Mouse (Mus musculus): ENCODE measurements at regions not wholly inside any gene's neighbourhood (a gene's known extent, or its start where the extent isn't known, plus 50 kb on each side); places are given as distances from the start of the nearest gene placed in this dataset.
A peak's percentile ranks its signal among the peaks of the same experiment; 100 is the strongest.

DNA sequence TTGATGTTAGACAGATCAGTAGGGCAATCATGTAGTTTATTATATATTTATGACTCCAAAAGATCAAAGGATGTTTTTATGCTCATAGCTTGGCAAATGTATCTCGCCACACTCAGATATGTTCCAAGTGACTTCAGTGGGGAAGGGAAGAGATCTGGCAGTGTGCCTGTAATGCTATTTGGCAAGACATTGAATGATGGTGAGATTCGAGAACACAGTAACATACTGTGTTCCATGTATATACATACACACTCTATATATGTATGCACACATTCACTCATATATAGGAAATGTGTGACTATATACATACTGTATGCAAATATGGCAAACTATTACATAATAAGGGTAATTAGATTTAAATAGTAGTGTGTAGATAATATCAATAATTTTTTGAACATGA is 577.3 kb upstream of the Arrdc4 start:
- DNase-seq (ENCODE audit: low read depth) = no peak

DNA sequence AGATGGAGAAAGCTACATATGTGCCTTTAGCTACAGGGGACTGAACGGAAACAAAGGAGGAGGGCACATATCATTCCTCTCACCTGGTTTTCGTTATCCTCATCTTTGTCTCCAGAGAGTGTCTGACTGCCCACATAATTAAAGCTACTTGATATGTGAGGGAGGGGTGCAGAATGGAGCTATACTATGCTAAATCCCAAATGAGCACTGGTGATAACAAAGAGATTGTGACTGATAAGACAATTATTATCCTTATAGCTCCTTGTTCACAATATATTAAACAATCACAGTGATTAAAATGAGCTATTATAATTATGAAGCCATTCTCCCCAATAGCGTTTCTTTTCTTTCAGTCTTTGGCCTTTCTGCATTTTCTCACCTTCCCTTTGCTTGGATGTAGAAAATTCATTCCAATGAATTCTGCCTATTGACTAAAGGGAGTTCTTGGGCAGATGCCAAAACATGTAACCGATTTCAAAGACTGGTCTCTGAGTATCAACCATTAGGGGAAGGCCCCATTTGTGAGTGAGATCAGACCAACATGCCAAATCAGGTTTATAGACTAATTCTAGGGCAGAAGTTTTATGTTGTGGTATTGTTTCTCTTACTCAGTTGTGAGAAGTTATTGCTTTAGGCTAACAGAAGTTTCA is 528.1 kb upstream of the Arrdc4 start:
- no peak for DNase-seq (ENCODE audit: low read depth)

DNA sequence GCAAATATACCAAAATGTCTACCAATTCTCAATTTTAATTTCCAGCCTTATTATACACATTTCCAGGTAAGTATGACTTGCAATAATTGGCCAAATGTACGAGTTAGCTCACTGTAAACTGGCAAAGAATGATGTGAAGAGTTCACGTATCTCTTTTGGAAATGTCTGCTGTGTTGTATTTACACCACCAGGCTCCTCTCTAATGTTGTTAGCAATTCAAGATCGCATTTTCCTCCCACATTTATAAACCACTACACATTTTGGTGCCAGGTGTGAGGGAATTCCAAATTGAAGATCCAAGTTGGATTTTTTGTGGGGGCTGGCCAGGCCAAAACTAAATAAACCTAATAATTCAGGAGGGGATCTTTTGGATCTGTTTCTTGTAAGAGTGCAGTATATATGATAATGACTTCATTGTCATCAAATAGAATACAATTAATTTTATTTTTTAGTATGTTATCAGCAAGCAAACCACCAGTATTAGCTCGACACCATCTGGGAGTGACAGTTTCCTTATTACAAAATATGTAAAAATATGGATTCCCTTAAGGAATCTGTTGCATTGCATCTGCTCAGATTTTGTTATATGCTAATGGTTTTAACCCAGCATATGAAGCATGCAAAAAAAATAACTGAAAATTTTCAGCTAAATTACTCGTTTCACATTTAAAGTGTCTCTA is 527.5 kb upstream of the Arrdc4 start:
- DNase-seq (ENCODE audit: low read depth) = no peak

DNA sequence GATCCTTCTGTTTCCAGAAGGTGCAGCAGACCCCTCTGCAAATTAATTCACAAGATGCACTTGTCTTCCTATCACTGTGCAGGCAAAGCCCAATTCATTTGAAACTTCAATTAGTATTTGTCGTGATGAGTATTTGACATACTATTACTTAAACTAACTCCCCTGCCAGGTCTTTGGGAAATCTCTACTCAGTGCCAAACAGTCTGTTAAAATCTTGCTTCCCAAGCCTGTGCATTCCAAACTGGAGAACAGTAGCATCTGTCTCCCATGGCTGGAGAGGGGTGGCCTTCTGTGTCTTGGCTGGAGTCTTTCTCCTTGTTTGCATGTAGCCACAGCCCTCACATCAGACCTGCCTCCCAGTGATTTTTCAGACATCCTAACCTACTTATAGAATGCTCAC is 524.6 kb upstream of the Arrdc4 start:
- DNase-seq (ENCODE audit: low read depth) = no peak

DNA sequence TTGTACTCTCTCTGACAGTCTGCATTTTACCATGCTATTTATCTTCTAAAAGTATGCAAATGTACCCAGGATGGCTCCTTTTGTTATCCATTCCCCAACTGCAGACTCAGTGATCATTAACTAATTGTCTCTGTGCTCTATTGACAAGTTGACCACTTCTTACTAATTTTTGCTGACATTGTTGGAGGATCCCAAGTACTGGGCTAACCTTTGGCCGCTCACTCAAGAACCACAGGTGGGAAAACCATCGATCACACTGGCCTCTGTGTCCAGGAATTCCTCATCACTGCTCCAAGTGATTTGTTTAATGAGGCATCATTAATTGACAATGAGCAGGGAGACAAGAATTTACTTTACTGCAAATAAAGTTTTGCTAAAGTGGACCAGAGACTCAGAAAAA is 495.5 kb upstream of the Arrdc4 start:
- DNase-seq (ENCODE audit: low read depth) = no peak

DNA sequence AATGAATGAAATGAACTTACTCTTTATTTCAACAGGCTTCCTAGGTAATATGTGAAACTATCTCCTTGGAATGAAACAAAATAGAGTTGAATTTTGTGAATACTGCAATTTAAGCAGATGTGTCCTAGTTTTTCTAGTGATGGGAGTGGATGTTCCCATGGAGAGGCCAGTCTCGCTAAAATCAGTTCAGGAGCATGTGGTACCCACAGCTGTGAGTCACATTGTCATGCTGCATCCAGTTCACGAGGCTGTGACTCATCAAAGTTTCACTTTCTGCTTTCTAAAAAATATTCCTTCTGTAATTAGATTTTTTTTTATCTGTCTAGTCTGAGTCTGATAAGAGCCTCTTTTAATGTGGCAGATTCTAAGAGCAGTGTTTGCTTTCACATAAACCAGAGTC is 484.3 kb upstream of the Arrdc4 start:
- peak; percentile 72 for DNase-seq (ENCODE audit: low read depth)

DNA sequence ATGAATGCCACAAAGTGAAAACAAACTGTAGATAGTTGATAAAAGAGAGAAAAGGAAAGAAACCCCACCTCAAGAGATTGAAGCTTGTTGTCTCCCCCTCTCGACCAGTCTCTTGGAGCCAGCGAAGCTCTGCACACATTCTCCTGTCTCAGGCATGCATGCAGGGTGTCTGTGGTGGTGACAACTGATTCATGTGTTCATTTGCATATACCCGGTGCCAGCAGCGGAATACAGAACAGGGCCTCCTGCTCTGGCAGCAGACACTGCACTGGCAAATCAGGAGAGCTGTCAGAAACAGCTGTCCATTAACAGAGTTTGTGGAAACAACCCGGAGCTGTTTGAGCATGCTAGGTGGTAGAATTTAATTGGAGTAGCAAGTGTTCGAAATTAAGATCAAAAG is 468.8 kb upstream of the Arrdc4 start:
- no peak for DNase-seq (ENCODE audit: low read depth)
